Mouse (Mus musculus) megakaryocyte-erythroid progenitor cell, adult 5 weeks (primary cell): Measurements from ENCODE around the gene Ccnjl. TPM values are rescaled to one million over a fixed set of nuclear protein-coding genes. Genes with fewer than 3 reads are reported as not detected.

ENCODE experiments used
- polyA plus RNA-seq: library from polyadenylated mRNA; stranded (reverse); fragments of >175 nt; gene quantifications from 2 replicates; pipeline ENCODE4 v1.2.3, GENCODE M21; 2012

Ccnjl gene
- 1.0 and 1.8 TPM in 2 replicates for polyA plus RNA-seq

DNA sequence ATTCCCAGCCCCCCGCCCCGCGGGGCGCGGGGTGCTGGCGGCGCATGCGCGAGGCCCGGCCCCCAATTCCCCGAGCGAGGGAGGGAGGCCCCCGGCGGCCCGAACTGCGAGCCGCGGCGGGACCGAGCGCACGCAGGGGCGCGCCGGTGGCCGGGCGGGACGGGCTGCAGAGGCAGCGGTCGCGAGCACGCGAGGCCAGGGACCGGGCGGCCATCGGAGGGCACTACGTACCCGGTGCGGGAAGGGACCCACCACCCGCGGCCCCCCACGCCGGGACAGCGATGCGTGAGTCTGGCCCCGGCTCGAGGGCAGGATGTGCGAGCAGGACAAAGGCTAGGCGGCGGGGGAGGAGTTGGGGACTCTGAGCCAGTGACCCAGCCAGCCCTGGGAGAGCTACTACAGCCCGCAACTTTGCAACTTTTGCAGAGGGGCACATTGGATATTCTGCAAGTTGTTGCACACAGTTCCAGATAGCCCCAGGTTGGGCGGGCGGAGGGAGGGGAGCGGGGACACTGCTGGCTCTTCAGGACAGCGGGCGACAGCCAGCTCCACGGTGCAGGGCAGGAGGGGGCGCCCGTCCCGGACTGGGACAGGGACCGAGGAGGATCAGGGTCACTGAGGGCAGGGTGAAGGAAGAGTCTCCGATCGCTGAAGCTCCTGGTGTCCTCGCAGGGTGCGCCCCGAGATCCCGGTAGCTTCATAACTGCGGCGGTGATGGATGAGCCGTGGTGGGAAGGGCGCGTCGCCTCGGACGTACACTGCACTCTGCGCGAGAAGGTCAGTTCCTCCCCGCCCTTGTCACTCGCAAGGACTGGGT, at the start of gene Ccnjl:
Gene Ccnjl (plus strand): TSS at position 102 of the 817 bp plus-strand sequence.

DNA sequence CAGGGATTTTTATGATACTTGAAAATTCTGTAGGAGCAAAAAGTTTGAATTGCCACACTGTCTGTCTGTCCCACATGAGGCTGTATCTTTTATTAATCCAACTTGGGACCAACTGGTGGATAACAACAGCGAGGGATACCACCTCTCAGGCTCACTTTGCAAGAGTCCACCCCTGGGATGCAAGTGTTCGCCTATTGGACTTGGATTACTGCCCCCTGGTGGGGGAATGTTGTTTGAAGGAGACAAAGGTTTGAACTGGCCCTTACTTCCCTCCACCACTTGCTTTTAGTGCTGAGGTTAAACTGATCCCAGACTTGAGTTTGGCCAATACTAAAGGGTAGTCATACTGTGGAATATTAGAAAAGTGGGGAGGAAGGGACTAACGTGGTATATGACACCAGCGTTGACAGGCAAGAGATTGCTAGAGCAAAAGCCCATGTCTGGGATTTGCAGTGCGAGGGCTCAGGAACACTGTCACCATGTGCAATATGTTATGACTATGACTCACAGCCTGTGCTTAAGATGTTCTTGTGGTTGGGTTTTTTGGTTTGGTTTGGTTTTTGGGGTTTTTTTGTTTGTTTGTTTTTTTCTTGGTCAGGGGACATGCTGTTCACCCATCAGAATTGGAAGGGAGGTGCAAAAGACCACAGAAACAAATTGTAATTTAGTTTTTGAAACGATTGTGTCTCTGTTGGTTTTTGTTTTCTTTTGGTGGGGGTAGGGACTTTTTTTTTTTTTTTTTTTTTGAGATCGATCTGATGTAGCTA, 57.9 kb downstream of the Ccnjl start, which contains the start of gene 4933415A04Rik:
Gene 4933415A04Rik (plus strand): TSS at position 717 of the 767 bp plus-strand sequence.

DNA sequence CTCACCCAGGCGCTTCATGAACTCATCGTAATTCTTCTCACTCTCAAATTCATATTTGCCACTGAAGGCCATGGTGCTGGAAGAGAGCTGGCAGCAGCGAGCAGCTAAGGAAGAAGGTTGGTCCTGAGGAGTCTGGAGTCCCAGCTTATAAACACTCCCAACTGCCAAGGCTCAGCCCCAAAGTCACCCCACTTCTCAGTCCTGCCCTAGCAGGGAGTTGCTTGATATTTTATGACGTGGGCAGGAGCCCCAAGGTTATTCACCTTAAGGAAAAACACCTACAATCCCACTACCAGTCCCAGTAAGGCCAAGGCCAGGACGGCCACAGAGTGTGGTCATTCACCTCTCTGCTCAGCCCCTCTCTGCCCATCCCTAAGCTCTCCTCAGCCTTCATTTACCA, 72.9 kb downstream of the Ccnjl start, which contains the start of gene Fabp6:
Gene Fabp6 (minus strand): TSS at position 101 of the 400 bp plus-strand sequence.

Other genes starting within 250 kb of the Ccnjl start
- gene Pttg1, start 102.5 kb upstream of the Ccnjl start, polyA plus RNA-seq: 5.5 and 6.0 TPM in 2 replicates
- gene Slu7, start 95.0 kb upstream of the Ccnjl start, polyA plus RNA-seq: 5.7 and 7.9 TPM in 2 replicates
- gene C1qtnf2, start 54.5 kb upstream of the Ccnjl start, polyA plus RNA-seq: not detected in 2 replicates
- gene 4933415A04Rik, start 58.3 kb downstream of the Ccnjl start, polyA plus RNA-seq: not detected in 2 replicates
- not detected in 2 replicates for gene Fabp6, start 72.8 kb downstream of the Ccnjl start, polyA plus RNA-seq
- gene Pwwp2a, start 153.2 kb downstream of the Ccnjl start, polyA plus RNA-seq: 4.9 and 7.4 TPM in 2 replicates
- gene Ttc1, start 219.2 kb downstream of the Ccnjl start, polyA plus RNA-seq: 14.1 and 15.5 TPM in 2 replicates